Mouse (Mus musculus) liver, embryonic 12.5 days (tissue): ENCODE measurements around the gene Zfp663. TPM values are rescaled to one million over a fixed set of nuclear protein-coding genes. Genes with fewer than 3 reads are reported as not detected.

ENCODE experiments used
- polyA plus RNA-seq: library from polyadenylated mRNA; unstranded; fragments of >200 nt; fragmentation: Nextera tagmentation; extraction: Ambion mirVana; gene quantifications from 2 replicates; pipeline ENCODE4 v1.2.1, GENCODE M21; 2016

Gene Zfp663
- polyA plus RNA-seq, 1 experiment from 2014 or later: 0.14 TPM

Other genes with a start within 250 kb of the Zfp663 start
- 0.04 and 0.07 TPM in 2 replicates for gene Cdh22, start 133.9 kb downstream of the Zfp663 start, polyA plus RNA-seq
- 41.6 and 46.2 TPM in 2 replicates for gene Slc35c2, start 80.9 kb downstream of the Zfp663 start, polyA plus RNA-seq
- 20.5 and 21.7 TPM in 2 replicates for gene Elmo2, start 42.2 kb downstream of the Zfp663 start, polyA plus RNA-seq
- gene Zfp334, start 19.5 kb upstream of the Zfp663 start, polyA plus RNA-seq: 2.5 and 2.7 TPM in 2 replicates
- gene Ocstamp, start 31.7 kb upstream of the Zfp663 start, polyA plus RNA-seq: 1.5 and 1.8 TPM in 2 replicates
- 3.6 and 3.8 TPM in 2 replicates for gene Slc13a3, start 104.5 kb upstream of the Zfp663 start, polyA plus RNA-seq
- gene Trp53rka, start 124.6 kb upstream of the Zfp663 start, polyA plus RNA-seq: 19.0 and 19.4 TPM in 2 replicates
- gene Slc2a10, start 135.1 kb upstream of the Zfp663 start, polyA plus RNA-seq: 0.72 and 1.1 TPM in 2 replicates
- gene Eya2, start 226.3 kb upstream of the Zfp663 start, polyA plus RNA-seq: 0.07 and 0.36 TPM in 2 replicates